Mouse (Mus musculus) spleen, adult 2 months (tissue): ENCODE data around the gene Ppil1.

Experiments
- CTCF ChIP-seq: fragments of 200-500 bp; IDR thresholded peaks from 2 replicates; pipeline ENCODE4 v1.5.1; 2011; ENCODE audit warnings: mild to moderate bottlenecking, inconsistent platforms; ENCODE audit not compliant: insufficient read depth, insufficient read length, insufficient replicate concordance; ENCODE audit errors: extremely low read depth
- POLR2A ChIP-seq: fragments of 200-500 bp; IDR thresholded peaks from 2 replicates; pipeline ENCODE4 v1.6.1; 2011; ENCODE audit warnings: low read depth, low read length, inconsistent platforms

DNA sequence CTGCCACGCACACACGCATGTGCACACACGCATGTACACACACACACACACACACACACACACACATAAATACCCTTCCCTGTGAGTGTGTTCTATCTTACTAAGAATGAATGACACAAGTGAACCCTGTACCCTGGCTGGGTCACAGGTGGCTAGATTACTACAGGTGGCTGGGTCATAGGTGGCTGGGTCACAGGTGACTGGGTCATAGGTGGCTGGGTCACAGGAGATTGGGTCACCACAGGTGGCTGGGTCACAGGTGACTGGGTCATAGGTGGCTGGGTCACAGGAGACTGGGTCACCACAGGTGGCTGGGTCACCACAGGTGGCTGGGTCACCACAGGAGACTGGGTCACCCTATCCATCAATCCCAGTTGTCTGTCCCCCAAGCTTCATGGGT, 53.9 kb downstream of the Ppil1 start:
- TF ChIP-seq POLR2A (no peak), CTCF (no peak)
